Mouse (Mus musculus) heart, postnatal 0 days (tissue): ENCODE data around the gene Rab7. TPM values are rescaled to one million over a fixed set of nuclear protein-coding genes. Genes with fewer than 3 reads are reported as not detected.

Experiments
- ATAC-seq: fragments of 200-750 bp; cut with Nextera tagmentation; 2 replicates; pipeline ENCODE4 v1.8.0; 2017; ENCODE audit warnings: low read depth, moderate number of reproducible peaks, moderate library complexity; ENCODE audit not compliant: insufficient read depth
- DNase-seq: peaks from one replicate; pipeline ENCODE4 v3.0.0-alpha.2; 2016; ENCODE audit warnings: low spot score
- H3K27ac ChIP-seq: fragments of 300-500 bp; sonication (generic); 2 replicates; pipeline ENCODE4 v1.5.1; 2014; ENCODE audit warnings: low read depth, mild to moderate bottlenecking
- H3K27me3 ChIP-seq: fragments of 300-500 bp; sonication (generic); 2 replicates; pipeline ENCODE4 v1.6.1; 2014; ENCODE audit warnings: low read length, mixed read lengths; ENCODE audit not compliant: control insufficient read depth, insufficient read depth
- H3K36me3 ChIP-seq: fragments of 300-500 bp; sonication (generic); replicated peaks from 2 replicates; pipeline ENCODE4 v1.6.1; 2014; ENCODE audit warnings: low read length, mixed read lengths; ENCODE audit not compliant: control insufficient read depth, insufficient read depth
- H3K4me1 ChIP-seq: fragments of 300-500 bp; sonication (generic); 2 replicates; pipeline ENCODE4 v1.6.1; 2014; ENCODE audit warnings: antibody characterized with exemption; ENCODE audit not compliant: control insufficient read depth, insufficient read depth
- H3K4me2 ChIP-seq: fragments of 300-500 bp; sonication (generic); 2 replicates; pipeline ENCODE4 v1.6.1; 2014; ENCODE audit warnings: low read depth, mild to moderate bottlenecking, low read length, moderate library complexity
- H3K4me3 ChIP-seq: fragments of 300-500 bp; sonication (generic); 2 replicates; pipeline ENCODE4 v1.5.1; 2014; ENCODE audit warnings: low read depth, low read length
- H3K9ac ChIP-seq: fragments of 300-500 bp; sonication (generic); replicated peaks from 2 replicates; pipeline ENCODE4 v1.6.1; 2014; ENCODE audit warnings: low read depth, low read length, mixed read lengths
- H3K9me3 ChIP-seq: fragments of 300-500 bp; sonication (generic); replicated peaks from 2 replicates; pipeline ENCODE4 v1.6.1; 2016; ENCODE audit warnings: low read length; ENCODE audit not compliant: control insufficient read depth
- CTCF ChIP-seq: IDR thresholded peaks from 2 replicates; pipeline ENCODE4 v1.5.1; 2016; ENCODE audit warnings: antibody characterized with exemption, control low read depth, low read depth
- EP300 ChIP-seq: IDR thresholded peaks from 2 replicates; pipeline ENCODE4 v1.6.1; 2016; ENCODE audit warnings: antibody characterized with exemption, low read depth
- WGBS: fragments of 180-500 bp; shearing (Covaris S2); extraction: QIAGEN DNeasy Blood & Tissue Kit; methylation state at CpG from one replicate; pipeline ENCODE4 v1.1.7; 2014; 5-methylcytosine and 5-hydroxymethylcytosine counted together
- polyA plus RNA-seq: library from polyadenylated mRNA; unstranded; fragments of >200 nt; fragmentation: Nextera tagmentation; extraction: Ambion mirVana; gene quantifications from 2 replicates; pipeline ENCODE4 v1.2.1, GENCODE M21; 2015
- total RNA-seq: library from RNA; depleted of rRNA; stranded (reverse); fragments of >200 nt; gene quantifications from 2 replicates; pipeline ENCODE4 v1.2.3, GENCODE M21; 2014; ENCODE audit warnings: low replicate concordance

Gene Rab7
- total and polyA plus RNA-seq, 2 experiments from 2014 or later: 62.7 to 196 TPM

DNA sequence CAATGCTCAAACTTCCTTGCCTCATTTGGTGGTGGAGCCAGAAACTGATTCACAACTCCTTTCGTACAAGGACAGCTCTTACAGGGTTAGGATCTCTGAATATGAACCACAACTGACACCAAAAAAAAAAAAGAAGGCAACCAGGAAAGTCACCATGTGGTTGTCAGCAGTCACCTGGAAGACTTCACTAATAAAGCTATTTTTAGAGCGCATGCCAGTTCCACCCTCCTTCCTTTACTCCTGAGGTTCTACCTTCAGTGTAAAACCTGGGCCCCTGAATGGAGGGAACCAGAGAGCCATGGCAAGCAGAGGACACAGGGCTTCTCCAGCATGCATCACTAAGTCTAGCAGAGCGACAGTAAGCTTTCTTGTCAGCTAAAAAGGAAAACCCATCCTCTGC, 2.7 kb downstream of the Rab7 start:
- H3K4me2 ChIP-seq: peak overlapping the region; percentile 44
- 0 out of 2 replicates have a peak overlapping the region, but pooled peaks have one; percentile 19 for H3K9ac ChIP-seq
- TF ChIP-seq CTCF (no peak), EP300 (no peak)
- peaks cover 8% of the 10 kb centered on the region; the same call in 1 of the 2 replicates for H3K36me3 ChIP-seq
- H3K27me3 ChIP-seq: no peaks in the 10 kb centered on the region
- DNase-seq (no peak), ATAC-seq (no peak)
- peaks cover 39% of the 10 kb centered on the region for H3K4me1 ChIP-seq
- H3K4me3 ChIP-seq: no peak overlapping the region
- 53% methylated on average over 3 of the region's 3 CpGs for WGBS
- no peaks in the 10 kb centered on the region for H3K9me3 ChIP-seq
- peak overlapping the region; percentile 75 for H3K27ac ChIP-seq

DNA sequence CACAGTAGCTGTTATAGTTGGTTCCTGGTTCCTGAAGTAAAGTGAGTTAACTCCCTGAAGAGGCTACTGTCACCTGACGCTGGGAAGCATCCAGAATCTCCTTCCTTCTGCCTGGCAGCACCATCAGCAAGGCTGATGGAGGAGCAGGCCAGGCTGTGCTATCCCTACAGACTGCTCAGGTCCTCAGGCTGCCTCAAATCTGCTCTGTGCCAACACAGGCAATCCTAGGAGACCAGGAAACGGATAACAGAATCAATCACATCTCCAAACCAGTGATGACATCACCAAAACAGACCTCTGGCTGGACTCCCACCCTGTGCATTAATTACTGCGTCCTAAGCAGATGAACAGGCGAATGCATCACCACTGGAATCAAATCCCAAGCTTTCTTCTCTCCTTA, 3.8 kb downstream of the Rab7 start:
- Histone ChIP-seq H3K36me3 (peaks cover 8% of the 10 kb centered on the region; the same call in 1 of the 2 replicates), H3K4me2 (peak overlapping the region; percentile 44), H3K4me1 (peaks cover 40% of the 10 kb centered on the region), H3K9ac (peak overlapping the region; percentile 26; the same call in 1 of the 2 replicates), H3K27me3 (no peaks in the 10 kb centered on the region), H3K9me3 (no peaks in the 10 kb centered on the region), H3K4me3 (peak overlapping the region; percentile 10; the same call in 1 of the 2 replicates), H3K27ac (peak overlapping the region; percentile 75)
- no peak for TF ChIP-seq EP300
- DNase-seq: no peak
- ATAC-seq: no peak
- 33% methylated on average over 4 of the region's 4 CpGs for WGBS

DNA sequence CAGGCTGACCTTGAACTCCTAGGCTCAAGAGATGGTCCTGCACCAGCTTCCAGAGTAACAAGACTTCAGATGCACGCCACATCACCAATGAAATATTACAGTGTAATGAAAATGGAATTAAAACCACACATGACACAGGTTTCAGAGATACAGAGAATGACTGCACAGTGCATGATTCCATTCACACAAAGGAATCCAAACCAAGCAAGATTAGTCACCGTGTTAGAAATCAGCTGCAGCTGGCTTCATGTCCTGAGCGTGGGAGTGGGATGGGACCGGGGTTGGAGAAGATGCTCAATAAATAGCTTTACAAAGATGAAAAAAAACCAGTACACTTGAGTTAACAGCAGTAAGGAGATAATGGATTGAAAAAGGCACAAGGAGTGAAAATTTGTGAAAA, 5.6 kb downstream of the Rab7 start:
- Histone ChIP-seq H3K9me3 (no peaks in the 10 kb centered on the region), H3K4me3 (no peak overlapping the region), H3K4me2 (no peak overlapping the region), H3K36me3 (peaks cover 8% of the 10 kb centered on the region; the same call in 1 of the 2 replicates), H3K27me3 (no peaks in the 10 kb centered on the region), H3K4me1 (peaks cover 44% of the 10 kb centered on the region), H3K9ac (no peak overlapping the region), H3K27ac (no peak overlapping the region)
- ATAC-seq (no peak), DNase-seq (no peak)
- TF ChIP-seq EP300: no peak
- 84% methylated on average over 4 of the region's 4 CpGs for WGBS

DNA sequence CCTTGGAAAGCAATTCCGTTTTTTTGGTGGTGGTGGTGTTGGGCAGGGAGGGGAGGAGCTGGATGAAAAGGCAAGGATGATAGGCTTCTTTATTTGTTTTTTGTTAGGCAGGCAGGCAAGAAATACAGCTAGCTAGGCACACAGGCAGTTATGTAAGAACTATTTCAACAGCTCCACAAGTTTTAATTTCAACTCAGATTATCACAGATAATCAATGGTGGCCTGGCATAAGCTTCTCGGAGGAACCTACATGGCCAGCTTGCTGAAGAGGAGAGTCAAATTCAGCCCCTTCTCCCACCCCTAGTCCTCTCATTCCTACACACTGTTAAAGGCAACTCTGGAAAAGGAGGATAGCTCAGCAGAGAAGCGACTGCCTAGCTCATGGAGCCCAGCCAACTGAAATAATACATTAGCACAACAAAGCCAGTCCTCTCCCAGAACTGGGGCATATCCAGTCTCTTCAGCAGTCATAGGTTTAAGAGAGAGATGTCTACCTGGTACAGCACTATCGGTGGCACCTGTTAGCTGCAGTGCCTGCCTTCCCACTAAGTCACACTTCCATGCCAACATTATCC, 7.5 kb downstream of the Rab7 start:
- 70% methylated on average over 4 of the region's 4 CpGs for WGBS
- H3K27me3 ChIP-seq: no peaks in the 10 kb centered on the region
- TF ChIP-seq CTCF: no peak
- no peak for TF ChIP-seq EP300
- no peaks in the 10 kb centered on the region for H3K9me3 ChIP-seq
- no peak overlapping the region for H3K27ac ChIP-seq
- H3K36me3 ChIP-seq: peaks cover 8% of the 10 kb centered on the region; the same call in 1 of the 2 replicates
- DNase-seq (no peak), ATAC-seq (no peak)
- no peak overlapping the region for H3K4me2 ChIP-seq
- no peak overlapping the region for H3K4me3 ChIP-seq
- H3K4me1 ChIP-seq: peaks cover 27% of the 10 kb centered on the region
- H3K9ac ChIP-seq: no peak overlapping the region

DNA sequence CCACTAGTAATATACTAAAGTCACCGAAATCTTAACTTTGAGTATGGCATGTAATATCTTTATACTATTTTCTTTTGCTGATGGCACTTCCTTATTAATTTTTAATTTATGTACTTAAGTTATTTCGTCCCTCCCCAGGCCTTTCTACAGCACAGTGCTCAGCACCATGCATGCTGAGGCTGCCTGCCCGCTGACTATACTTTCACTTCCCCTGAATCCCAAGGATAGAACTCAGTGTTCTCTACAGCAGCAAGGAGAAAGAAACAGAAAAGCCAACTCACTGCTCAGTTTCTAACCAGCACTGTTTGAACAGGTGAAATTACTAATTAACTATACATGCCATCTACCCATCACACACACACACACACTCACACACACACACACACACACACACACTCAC, 11.6 kb downstream of the Rab7 start:
- no peak for DNase-seq
- H3K36me3 ChIP-seq: peaks cover 5% of the 10 kb centered on the region; the same call in 1 of the 2 replicates
- TF ChIP-seq CTCF (no peak), EP300 (no peak)
- WGBS: 92% methylated on average over 3 of the region's 3 CpGs
- H3K27me3 ChIP-seq: no peaks in the 10 kb centered on the region
- H3K4me2 ChIP-seq: no peak overlapping the region
- no peak overlapping the region for H3K27ac ChIP-seq
- no peak for ATAC-seq
- H3K4me1 ChIP-seq: peaks cover 16% of the 10 kb centered on the region
- no peaks in the 10 kb centered on the region for H3K9me3 ChIP-seq
- H3K9ac ChIP-seq: no peak overlapping the region
- no peak overlapping the region for H3K4me3 ChIP-seq

DNA sequence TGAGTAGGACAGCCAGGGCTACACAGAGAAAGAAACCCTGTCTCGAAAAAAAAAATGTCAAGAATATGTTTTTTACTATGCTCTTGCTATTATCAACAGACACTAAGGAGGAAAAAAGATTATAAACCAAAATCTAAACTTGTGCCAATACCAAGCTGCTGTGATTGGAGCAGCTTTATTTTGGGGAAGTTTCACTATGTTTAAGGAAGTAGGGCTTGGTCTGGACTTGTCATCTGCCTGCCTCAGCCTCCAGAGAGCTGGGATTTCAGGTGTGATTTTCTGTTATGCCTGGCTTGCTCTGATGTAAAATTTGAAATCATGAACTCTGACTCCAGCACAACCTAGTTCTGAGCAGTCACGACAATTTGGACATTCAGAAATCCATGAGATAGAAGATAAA, 14.6 kb downstream of the Rab7 start:
- no peak overlapping the region for H3K4me3 ChIP-seq

More for the DNA sequence above, 14.6 kb downstream of the Rab7 start:
- H3K9me3 ChIP-seq: no peaks in the 10 kb centered on the region
- DNase-seq (no peak), ATAC-seq (no peak)
- no peak overlapping the region for H3K4me2 ChIP-seq
- H3K9ac ChIP-seq: no peak overlapping the region
- peaks cover 14% of the 10 kb centered on the region for H3K4me1 ChIP-seq
- 93% methylated on average over 2 of the region's 2 CpGs for WGBS
- no peak for TF ChIP-seq CTCF
- no peak for TF ChIP-seq EP300
- no peak overlapping the region for H3K27ac ChIP-seq
- H3K36me3 ChIP-seq: peaks cover 5% of the 10 kb centered on the region; the same call in 1 of the 2 replicates
- no peaks in the 10 kb centered on the region for H3K27me3 ChIP-seq
